11 mouse cellular contexts compared by ENCODE assay signal in genomic region chr8:72683010-72683521, GRCm38 (mm10). TPM values are rescaled to one million over a fixed set of nuclear protein-coding genes. Genes with fewer than 3 reads are reported as not detected.
DNase-seq lines count a peak whose midpoint lies in the region; ATAC-seq and TF ChIP-seq lines count a peak whose summit lies in the region.
"Had no signal": no experiment of that assay in that cellular context is flagged by ENCODE, and none has a peak within 500 bp of the region (broad histone marks: within the 10 kb centered on the region; RNA-seq: fewer than 3 reads in every experiment).

No protein-coding gene starts in this region.

- H3K27ac ChIP-seq in liver, embryonic 11.5 days (ENCODE audit: low read depth, low read length) = no peak overlapping the region
- H3K27ac ChIP-seq in embryonic facial prominence, embryonic 10.5 days (replicated peaks) = no peak overlapping the region
- no peak overlapping the region for H3K27ac ChIP-seq in hindbrain, embryonic 16.5 days (ENCODE audit: low read depth, low read length)

- no peaks in the 10 kb centered on the region for H3K36me3 ChIP-seq in liver, embryonic 11.5 days (ENCODE audit: control insufficient read depth, insufficient read depth, low read length)
- H3K36me3 ChIP-seq in G1E (replicated peaks) = no peaks in the 10 kb centered on the region
- no peaks in the 10 kb centered on the region for H3K36me3 ChIP-seq in embryonic facial prominence, embryonic 10.5 days (replicated peaks)
- H3K36me3 ChIP-seq in hindbrain, embryonic 16.5 days (ENCODE audit: control insufficient read depth, insufficient read depth, low read length) = no peaks in the 10 kb centered on the region

- peak; percentile 63 for ATAC-seq in liver, embryonic 11.5 days (replicated peaks; ENCODE audit: low FRiP score)
- peak; percentile 75 for ATAC-seq in G1E (ENCODE audit: extremely low read depth, insufficient number of reproducible peaks, low FRiP score, poor library complexity, severe bottlenecking)
- ATAC-seq in megakaryocyte progenitor cell, adult 5-6 weeks (replicated peaks; ENCODE audit: poor library complexity) = peak; percentile 75
- ATAC-seq in hindbrain, embryonic 16.5 days = no peak
- ATAC-seq: forebrain, embryonic 14.5 days had no signal

- 0 out of 2 replicates have a peak, but pooled peaks cover 4% of the 10 kb centered on the region for H3K4me1 ChIP-seq in liver, embryonic 11.5 days (replicated peaks; ENCODE audit: control insufficient read depth, insufficient read depth, low read length)
- peaks cover 20% of the 10 kb centered on the region for H3K4me1 ChIP-seq in G1E (ENCODE audit: insufficient read depth, low read depth, low read length)
- H3K4me1 ChIP-seq in embryonic facial prominence, embryonic 10.5 days = peaks cover 7% of the 10 kb centered on the region
- H3K4me1 ChIP-seq in hindbrain, embryonic 16.5 days (ENCODE audit: control insufficient read depth, insufficient read depth, low read depth, low read length) = no peaks in the 10 kb centered on the region

- no peaks in the 10 kb centered on the region for H3K9me3 ChIP-seq in liver, embryonic 11.5 days (ENCODE audit: control insufficient read depth, low read length)
- H3K9me3 ChIP-seq in G1E (replicated peaks) = no peaks in the 10 kb centered on the region
- no peaks in the 10 kb centered on the region for H3K9me3 ChIP-seq in embryonic facial prominence, embryonic 10.5 days
- H3K9me3 ChIP-seq in hindbrain, embryonic 16.5 days (ENCODE audit: control insufficient read depth, low read length) = no peaks in the 10 kb centered on the region

- DNase-seq in liver, embryonic 11.5 days (ENCODE audit: low spot score) = no peak
- DNase-seq in liver = no peak
- DNase-seq in G1E (ENCODE audit: low spot score) = peak; percentile 36
- peak; percentile 11 for DNase-seq in embryonic facial prominence, embryonic 10.5 days (ENCODE audit: low spot score)
- no peak for DNase-seq in adrenal gland, adult 8-10 months
- no peak for DNase-seq in gastrocnemius, postnatal 36 days
- DNase-seq: kidney, adult 2 months; lung, adult 2 months had no signal

- TF ChIP-seq CTCF in G1E (IDR thresholded peaks at IDR 0.05; ENCODE audit: low read depth, low read length) = no peak

- intact Hi-C loops in gastrocnemius, postnatal 36 days (cut with DNase I) = no loop called here

- H3K4me2 ChIP-seq in liver, embryonic 11.5 days = no peak overlapping the region
- no peak overlapping the region for H3K4me2 ChIP-seq in hindbrain, embryonic 16.5 days (ENCODE audit: low read length)

- H3K4me3 ChIP-seq in liver, embryonic 11.5 days (ENCODE audit: low read depth, low read length) = no peak overlapping the region
- no peak overlapping the region for H3K4me3 ChIP-seq in G1E (ENCODE audit: low read depth, low read length)
- H3K4me3 ChIP-seq in embryonic facial prominence, embryonic 10.5 days = no peak overlapping the region
- no peak overlapping the region for H3K4me3 ChIP-seq in hindbrain, embryonic 16.5 days (ENCODE audit: low read length)

- no peak overlapping the region for H3K9ac ChIP-seq in liver, embryonic 11.5 days (ENCODE audit: low read depth, low read length)
- no peak overlapping the region for H3K9ac ChIP-seq in hindbrain, embryonic 16.5 days (ENCODE audit: low read depth, low read length)

- H3K27me3 ChIP-seq in liver, embryonic 11.5 days (replicated peaks; ENCODE audit: control insufficient read depth, insufficient read depth, low read length) = no peaks in the 10 kb centered on the region
- H3K27me3 ChIP-seq in G1E (ENCODE audit: insufficient read depth, low read length) = peaks cover 10% of the 10 kb centered on the region
- no peaks in the 10 kb centered on the region for H3K27me3 ChIP-seq in embryonic facial prominence, embryonic 10.5 days (replicated peaks; ENCODE audit: low read depth, poor library complexity, severe bottlenecking)
- no peaks in the 10 kb centered on the region for H3K27me3 ChIP-seq in hindbrain, embryonic 16.5 days (replicated peaks; ENCODE audit: control insufficient read depth, insufficient read depth, low read length)

- WGBS in liver, embryonic 11.5 days = 21% methylated on average over 2 of the region's 2 CpGs
- 31% methylated on average over 2 of the region's 2 CpGs for WGBS in embryonic facial prominence, embryonic 10.5 days
- 60% methylated on average over 2 of the region's 2 CpGs for WGBS in hindbrain, embryonic 16.5 days

RNA-seq across cellular contexts. Expression of gene Nwd1, which starts 36.6 kb away (rescaled TPM):
- polyA plus RNA-seq in liver, embryonic 11.5 days (2014; fragmentation: Nextera tagmentation; extraction: Ambion mirVana) = not detected in 2 replicates
- total RNA-seq in G1E (2014; fragmentation: Nextera tagmentation) (not detected in 2 replicates), G1E (2017) (0.06 and 0.16 TPM in 2 replicates)
- polyA plus RNA-seq in G1E (2012) = 0.05 TPM in 1 of 2 replicates, not detected in the other
- polyA plus RNA-seq in embryonic facial prominence, embryonic 10.5 days (2016; fragmentation: Nextera tagmentation; extraction: Ambion mirVana) = not detected in 2 replicates
- total RNA-seq in megakaryocyte progenitor cell, adult 5-6 weeks (2015) = 3.1 and 4.7 TPM in 2 replicates
- total RNA-seq in megakaryocyte progenitor cell, adult 5-6 weeks (2017) = 4.0 and 5.4 TPM in 2 replicates
- under 1 TPM; 0.24 to 0.73 (median 0.46) TPM for total RNA-seq in adrenal gland, adult 8-10 months (2022)
- total RNA-seq in gastrocnemius, postnatal 36 days (2021) = under 1 TPM; 0.41 to 0.54 TPM
- polyA plus RNA-seq in hindbrain, embryonic 16.5 days (2015; fragmentation: Nextera tagmentation; extraction: Ambion mirVana) = 3.5 and 3.6 TPM in 2 replicates

RNA-seq across cellular contexts. Expression of gene Sin3b, which starts 40.0 kb away (rescaled TPM):
- 110 TPM in 2 replicates for polyA plus RNA-seq in liver, embryonic 11.5 days (2014; fragmentation: Nextera tagmentation; extraction: Ambion mirVana)
- total RNA-seq in G1E (2014; fragmentation: Nextera tagmentation) (73.8 and 82.2 TPM in 2 replicates), G1E (2017) (186 and 202 TPM in 2 replicates)
- polyA plus RNA-seq in G1E (2012) = 58.9 and 64.7 TPM in 2 replicates
- polyA plus RNA-seq in embryonic facial prominence, embryonic 10.5 days (2016; fragmentation: Nextera tagmentation; extraction: Ambion mirVana) = 142 and 149 TPM in 2 replicates
- total RNA-seq in megakaryocyte progenitor cell, adult 5-6 weeks (2015) = 81.9 and 87.4 TPM in 2 replicates
- total RNA-seq in megakaryocyte progenitor cell, adult 5-6 weeks (2017) = 79.8 and 86.7 TPM in 2 replicates
- total RNA-seq in adrenal gland, adult 8-10 months (2022) = 100 to 1,000 TPM; 123 to 288 (median 207) TPM
- 10 to 100 TPM; 32.5 to 33.0 TPM for total RNA-seq in gastrocnemius, postnatal 36 days (2021)
- 176 and 177 TPM in 2 replicates for polyA plus RNA-seq in hindbrain, embryonic 16.5 days (2015; fragmentation: Nextera tagmentation; extraction: Ambion mirVana)

Comparison
In these comparisons a context has a peak if more than half of its experiments do, and no peak if none do; other contexts are left out.
1. DNase-seq: peak in G1E (single experiment) and embryonic facial prominence, embryonic 10.5 days (single experiment); none in liver, embryonic 11.5 days (single experiment), liver (single experiment), adrenal gland, adult 8-10 months (single experiment) and gastrocnemius, postnatal 36 days (0 of 2).